Mouse (Mus musculus) cerebral cortex, adult 2 months (tissue): ENCODE results near the gene Manba.

Experiments
- WGBS: fragments of 180-500 bp; shearing (Covaris S2); methylation state at CpG from one replicate; pipeline ENCODE4 v1.1.7; 2018; 5-methylcytosine and 5-hydroxymethylcytosine counted together

Manba gene

GRCm38 (mm10) chr3:135485128-135485899, at the start of gene Manba:
Gene Manba (plus strand): TSS chr3:135485611.
- 2% methylated on average over 48 of the region's 48 CpGs for WGBS

- 36% methylated on average over 14 of the region's 14 CpGs for WGBS
Observed at GRCm38 (mm10) chr3:135436901-135437616, 48.4 kb upstream of the Manba start.

GRCm38 (mm10) chr3:135437758-135438495, 47.5 kb upstream of the Manba start, which contains the start of gene Ube2d3:
Gene Ube2d3 (plus strand): TSS chr3:135438149.
- under 1% methylated on average over 56 of the region's 56 CpGs for WGBS

- WGBS, result under 1% methylated on average over 45 of the region's 50 CpGs
Observed at GRCm38 (mm10) chr3:135438531-135438912, 46.9 kb upstream of the Manba start.

GRCm38 (mm10) chr3:135438913-135439531, 46.4 kb upstream of the Manba start:
- WGBS, result under 1% methylated on average over 57 of the region's 76 CpGs

- under 1% methylated on average over 15 of the region's 15 CpGs for WGBS
Observed at GRCm38 (mm10) chr3:135439651-135440050, 45.8 kb upstream of the Manba start.

- WGBS, result under 1% methylated on average over 7 of the region's 7 CpGs
Observed at GRCm38 (mm10) chr3:135440221-135440620, 45.2 kb upstream of the Manba start.

- 2% methylated on average over 10 of the region's 10 CpGs for WGBS
Observed at GRCm38 (mm10) chr3:135440621-135441020, 44.8 kb upstream of the Manba start.

- WGBS, result 65% methylated on average over 1 of the region's 1 CpGs
Observed at GRCm38 (mm10) chr3:135468402-135468801, 17.0 kb upstream of the Manba start.

GRCm38 (mm10) chr3:135469146-135469545, 16.3 kb upstream of the Manba start:
- 34% methylated on average over 3 of the region's 3 CpGs for WGBS

- WGBS, result 26% methylated on average over 4 of the region's 4 CpGs
Observed at GRCm38 (mm10) chr3:135469974-135470373, 15.4 kb upstream of the Manba start.

GRCm38 (mm10) chr3:135470823-135471222, 14.6 kb upstream of the Manba start:
- WGBS, result 53% methylated on average over 1 of the region's 1 CpGs

- WGBS, result 88% methylated on average over 8 of the region's 8 CpGs
Observed at GRCm38 (mm10) chr3:135475025-135475424, 10.4 kb upstream of the Manba start.

- 43% methylated on average over 6 of the region's 6 CpGs for WGBS
Observed at GRCm38 (mm10) chr3:135476286-135476685, 9.1 kb upstream of the Manba start.

- WGBS, result 80% methylated on average over 2 of the region's 2 CpGs
Observed at GRCm38 (mm10) chr3:135476977-135477376, 8.4 kb upstream of the Manba start.

GRCm38 (mm10) chr3:135479090-135479489, 6.3 kb upstream of the Manba start:
- WGBS, result 91% methylated on average over 5 of the region's 5 CpGs

- WGBS, result 91% methylated on average over 6 of the region's 6 CpGs
Observed at GRCm38 (mm10) chr3:135480767-135481166, 4.6 kb upstream of the Manba start.

- WGBS, result 98% methylated on average over 3 of the region's 3 CpGs
Observed at GRCm38 (mm10) chr3:135481608-135482007, 3.8 kb upstream of the Manba start.

- 91% methylated on average over 15 of the region's 15 CpGs for WGBS
Observed at GRCm38 (mm10) chr3:135484650-135485049, 761 bp upstream of the Manba start.

- WGBS, result 5% methylated on average over 9 of the region's 9 CpGs
Observed at GRCm38 (mm10) chr3:135485900-135486241, 460 bp downstream of the Manba start.

GRCm38 (mm10) chr3:135486351-135486750, 940 bp downstream of the Manba start:
- 63% methylated on average over 5 of the region's 5 CpGs for WGBS

- WGBS, result 95% methylated on average over 4 of the region's 4 CpGs
Observed at GRCm38 (mm10) chr3:135487803-135488202, 2.4 kb downstream of the Manba start.
